Mouse (Mus musculus): ENCODE results near the gene Gabarapl1. TPM values are rescaled to one million over a fixed set of nuclear protein-coding genes. Genes with fewer than 3 reads are reported as not detected.

The Gabarapl1 gene
- total RNA-seq, 2 experiments from 2014 or later: 613 to 690 TPM

DNA sequence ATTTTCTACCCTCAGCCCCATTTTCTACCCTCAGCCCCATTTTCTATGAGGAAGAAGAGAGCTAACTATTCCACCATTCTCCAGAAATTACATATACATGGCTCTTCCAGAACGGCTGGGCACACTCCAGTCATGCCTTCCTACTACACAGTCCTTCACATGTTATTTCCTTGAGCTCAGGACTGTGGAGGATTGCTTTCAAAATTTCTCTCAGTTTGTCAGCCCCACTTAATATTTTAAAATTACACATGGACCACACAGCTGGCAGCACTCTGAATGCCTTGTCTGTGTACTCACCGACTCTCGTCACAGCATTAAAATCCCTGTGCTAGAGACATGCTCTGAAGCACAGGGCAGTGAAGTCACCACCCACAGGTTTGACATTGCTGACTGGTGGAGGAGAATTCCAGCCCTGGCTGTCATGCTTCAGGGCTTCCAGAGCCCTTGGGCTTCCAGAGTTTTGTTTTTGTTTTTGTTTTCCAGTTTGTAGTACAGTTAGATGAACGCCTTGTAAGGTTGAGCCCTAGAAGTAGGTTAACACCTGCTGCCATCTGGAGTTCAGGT lies 1.7 kb downstream of the Gabarapl1 start:
- no peak for DNase-seq (ENCODE audit: extremely low spot score in 1 of 2, low spot score in 1 of 2)

DNA sequence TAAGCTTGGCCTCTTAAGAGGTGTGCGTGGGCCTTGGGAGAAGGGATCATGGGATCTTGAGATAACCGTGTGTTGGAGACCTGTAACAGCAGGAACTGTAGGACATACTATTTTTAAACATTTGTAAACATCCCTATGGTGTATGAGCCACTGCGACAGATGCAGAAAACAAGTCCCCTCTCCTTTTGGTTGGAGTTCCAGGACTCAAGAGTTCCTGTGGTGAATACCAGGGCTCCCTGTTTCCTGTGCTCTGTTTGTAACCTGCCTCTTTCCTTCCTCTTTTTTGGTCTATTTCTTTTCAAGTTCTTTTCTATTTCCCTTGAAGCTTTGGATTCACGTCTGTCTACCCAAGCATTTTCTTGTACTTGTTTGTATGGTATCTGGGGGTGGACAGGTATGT lies 2.8 kb downstream of the Gabarapl1 start:
- DNase-seq (ENCODE audit: extremely low spot score in 1 of 2, low spot score in 1 of 2): no peak

DNA sequence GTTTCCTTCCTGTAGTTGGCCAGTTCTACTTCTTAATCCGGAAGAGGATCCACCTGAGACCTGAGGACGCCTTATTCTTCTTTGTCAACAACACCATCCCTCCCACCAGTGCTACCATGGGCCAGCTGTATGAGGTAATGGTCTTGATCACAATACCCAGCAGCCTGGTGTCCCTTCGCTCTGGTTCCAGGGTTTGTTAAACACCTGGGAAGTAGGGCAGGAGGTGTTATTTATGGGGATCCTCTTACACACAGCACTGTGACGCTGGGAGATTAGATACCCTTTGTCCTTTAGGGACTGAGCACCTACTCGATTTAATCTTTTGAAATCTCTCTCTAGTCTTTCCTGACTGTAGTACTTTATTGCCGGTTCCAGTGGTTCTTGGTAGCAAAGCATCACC lies 5.6 kb downstream of the Gabarapl1 start:
- DNase-seq (ENCODE audit: extremely low spot score in 1 of 2, low spot score in 1 of 2): no peak

DNA sequence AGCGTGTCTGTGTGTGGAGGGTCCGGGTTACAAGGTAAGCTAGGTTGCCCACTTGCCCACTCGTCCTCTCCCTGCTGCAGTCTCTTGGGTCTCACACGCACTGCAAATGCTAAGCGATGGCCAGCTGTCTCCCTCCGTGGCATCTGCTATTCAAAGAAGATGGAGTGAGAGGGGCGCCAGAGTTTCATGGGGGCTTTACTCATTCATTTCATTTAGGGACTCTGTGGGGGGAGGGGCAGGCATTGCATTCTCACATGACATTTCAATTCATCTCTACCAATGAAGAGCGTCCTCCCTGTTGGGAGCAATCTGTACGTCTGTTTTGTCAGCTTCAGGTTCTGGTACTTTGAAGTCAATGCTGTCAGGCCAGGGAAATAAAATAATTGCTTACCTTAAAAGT lies 9.0 kb downstream of the Gabarapl1 start:
- peak in 1 of 2 experiments; percentile 34 for DNase-seq (ENCODE audit: extremely low spot score in 1 of 2, low spot score in 1 of 2)

DNA sequence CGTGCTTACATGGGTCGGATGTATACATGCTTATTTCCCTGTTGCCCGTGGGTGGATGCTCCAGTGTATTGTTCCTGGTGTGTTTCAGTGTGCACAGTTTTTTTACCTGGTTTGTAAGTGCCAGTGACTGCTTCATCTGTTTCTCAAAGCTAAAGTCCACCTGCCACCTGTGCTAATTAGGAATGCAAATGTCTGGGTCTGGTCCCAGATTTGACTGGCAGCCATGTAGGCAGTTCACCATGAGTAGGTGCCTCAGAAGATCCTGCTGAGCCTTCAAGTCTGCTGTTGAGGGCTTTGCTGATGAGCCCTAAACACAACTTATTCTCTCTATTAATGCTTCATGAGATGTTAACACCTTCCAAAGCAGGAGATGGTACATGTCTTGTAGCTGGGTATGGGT lies 9.6 kb downstream of the Gabarapl1 start:
- DNase-seq (ENCODE audit: extremely low spot score in 1 of 2, low spot score in 1 of 2): no peak

DNA sequence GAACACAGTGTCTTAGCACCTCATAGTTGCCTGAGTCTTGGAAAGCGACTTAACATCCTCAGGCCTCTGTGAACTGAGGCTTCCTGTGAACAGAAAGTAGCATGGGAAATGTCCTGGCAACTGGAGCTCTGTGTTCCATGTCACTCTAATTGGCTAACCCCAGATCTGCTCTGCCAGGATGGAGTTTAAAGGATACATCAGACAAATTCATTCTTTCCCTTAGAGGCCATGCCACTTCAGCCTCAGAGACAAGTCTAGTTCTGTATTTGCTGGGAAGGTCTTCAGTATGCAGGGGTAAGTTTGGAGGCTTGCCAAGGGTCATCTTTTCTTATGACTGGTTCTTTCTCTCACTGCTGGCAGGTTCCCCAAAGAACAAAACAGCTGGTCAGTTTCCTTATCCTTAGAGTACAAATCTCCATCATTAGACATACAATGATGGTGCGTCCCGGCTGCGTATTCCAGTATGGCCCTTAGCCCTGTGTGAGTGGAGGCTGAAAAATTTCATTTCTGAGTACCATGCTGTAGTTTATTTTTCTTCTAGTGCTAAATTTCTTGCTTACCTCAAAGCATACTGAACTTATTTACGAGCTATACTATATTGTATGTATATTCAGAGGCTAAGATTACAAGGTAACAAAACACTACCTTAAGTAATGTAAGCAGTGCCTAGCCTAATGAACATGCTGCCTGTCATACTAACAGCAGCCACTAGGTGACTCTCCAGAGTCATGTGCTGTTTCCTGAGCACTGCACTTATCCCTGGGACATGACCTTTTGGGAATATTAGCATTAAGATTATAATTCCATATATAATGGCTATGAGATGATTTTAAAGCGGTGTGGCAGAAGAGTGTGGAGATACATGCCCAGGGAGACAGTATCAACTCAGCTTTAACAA lies 11.0 kb downstream of the Gabarapl1 start:
- DNase-seq (ENCODE audit: extremely low spot score in 1 of 2, low spot score in 1 of 2): peak in 1 of 2 experiments; percentile 88

DNA sequence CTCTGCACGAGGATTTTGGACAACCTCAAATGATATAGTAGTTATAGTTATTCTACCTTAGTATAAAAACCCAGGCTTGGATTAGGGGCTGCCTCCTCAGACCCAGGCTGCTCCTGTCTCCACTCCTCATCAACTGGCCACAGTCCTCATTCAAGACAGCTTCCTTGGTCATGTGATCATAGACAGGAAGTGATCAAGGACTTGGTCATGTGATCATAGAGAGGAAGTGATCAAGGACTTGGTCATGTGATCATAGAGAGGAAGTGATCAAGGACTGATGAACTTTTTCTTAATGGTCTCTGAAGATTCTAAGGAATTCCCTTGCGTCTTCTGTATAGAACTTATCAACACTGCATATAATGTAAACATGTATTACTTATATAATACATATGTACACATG lies 14.3 kb downstream of the Gabarapl1 start:
- DNase-seq (ENCODE audit: extremely low spot score in 1 of 2, low spot score in 1 of 2): no peak

DNA sequence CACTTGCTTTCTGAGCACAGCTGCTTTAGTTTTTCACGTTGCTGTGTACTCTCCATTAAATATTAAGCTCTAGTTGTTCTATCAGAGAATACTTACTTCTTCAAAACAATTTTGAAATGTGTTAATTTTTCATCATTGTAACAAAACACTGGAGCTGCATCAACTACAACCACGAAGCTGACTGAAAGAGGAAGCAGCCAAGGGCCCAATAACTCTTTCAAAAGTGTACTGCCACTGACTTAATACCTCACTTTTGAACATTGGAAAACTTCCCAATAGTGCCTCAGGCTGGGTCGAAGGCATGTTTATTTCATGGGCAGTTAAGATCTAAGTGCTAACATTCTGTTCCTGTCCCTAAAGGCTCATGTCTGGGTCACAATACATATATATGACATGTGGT lies 15.0 kb downstream of the Gabarapl1 start:
- DNase-seq (ENCODE audit: extremely low spot score in 1 of 2, low spot score in 1 of 2): no peak

DNA sequence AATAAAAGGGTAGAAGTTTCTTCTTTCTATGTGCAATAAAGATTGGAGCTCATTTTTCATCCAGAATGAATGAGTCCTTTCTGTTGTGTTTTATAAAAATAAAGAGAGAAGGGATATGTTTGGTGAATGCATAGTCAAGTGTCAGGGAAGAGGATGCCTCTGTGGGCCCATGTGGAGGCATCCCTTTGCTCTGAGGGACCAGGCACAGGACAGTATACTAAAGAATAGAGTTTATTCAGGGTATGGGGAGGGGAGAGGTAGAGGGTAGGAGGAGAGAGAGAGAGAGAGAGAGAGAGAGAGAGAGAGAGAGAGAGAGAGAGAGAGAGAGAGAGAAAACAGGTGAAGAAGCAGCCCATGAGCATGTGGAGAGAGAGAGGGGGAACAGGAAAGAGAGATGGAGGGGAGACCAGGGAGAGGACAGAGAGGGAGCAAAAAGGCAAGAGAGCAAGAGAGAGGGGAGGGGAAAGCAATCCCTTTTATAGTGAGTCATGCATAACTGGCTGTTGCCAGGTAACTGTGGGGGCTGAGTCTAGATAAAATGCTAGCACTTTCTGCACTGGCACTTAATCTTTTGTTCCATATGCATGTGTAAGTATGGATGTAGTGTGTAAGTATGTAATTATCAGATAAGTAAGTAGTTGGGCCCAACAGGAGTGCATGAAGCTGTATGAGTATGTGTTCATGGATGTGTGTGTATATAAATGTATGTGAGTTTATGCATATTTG lies 24.5 kb downstream of the Gabarapl1 start:
- DNase-seq (ENCODE audit: extremely low spot score in 1 of 2, low spot score in 1 of 2): no peak

DNA sequence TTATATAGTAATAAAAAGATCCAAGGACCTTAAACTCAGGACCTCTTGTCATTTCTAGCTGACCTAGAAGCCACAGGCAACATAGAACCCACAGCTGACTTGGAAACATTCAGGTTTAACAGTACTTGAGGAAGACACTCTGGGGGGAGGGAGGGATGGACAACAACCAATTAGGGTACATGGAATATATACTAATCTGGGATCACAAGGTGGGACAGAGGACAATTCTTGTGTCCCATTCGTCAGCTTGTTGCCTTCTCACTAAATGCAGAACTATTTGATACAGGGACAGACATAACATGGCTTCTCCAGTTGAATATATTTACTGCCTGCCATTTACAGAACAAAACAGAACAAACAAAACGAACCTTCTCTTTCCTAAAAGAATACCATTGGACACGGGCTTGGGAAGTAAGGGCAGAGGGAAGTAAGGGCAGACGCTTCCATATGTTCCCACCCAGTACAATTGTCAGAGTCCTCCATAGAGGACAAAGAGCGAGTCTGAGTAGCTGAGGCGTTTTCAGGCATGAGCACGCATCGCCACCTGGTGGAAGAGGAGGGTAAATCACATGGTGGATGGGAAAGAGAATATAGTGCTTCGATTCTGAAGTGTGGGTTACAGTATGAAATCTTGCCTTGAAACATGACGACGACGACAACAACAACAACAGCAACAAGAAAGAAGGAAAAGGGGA lies 26.1 kb downstream of the Gabarapl1 start:
- peak in 1 of 2 experiments; percentile 81 for DNase-seq (ENCODE audit: extremely low spot score in 1 of 2, low spot score in 1 of 2)

DNA sequence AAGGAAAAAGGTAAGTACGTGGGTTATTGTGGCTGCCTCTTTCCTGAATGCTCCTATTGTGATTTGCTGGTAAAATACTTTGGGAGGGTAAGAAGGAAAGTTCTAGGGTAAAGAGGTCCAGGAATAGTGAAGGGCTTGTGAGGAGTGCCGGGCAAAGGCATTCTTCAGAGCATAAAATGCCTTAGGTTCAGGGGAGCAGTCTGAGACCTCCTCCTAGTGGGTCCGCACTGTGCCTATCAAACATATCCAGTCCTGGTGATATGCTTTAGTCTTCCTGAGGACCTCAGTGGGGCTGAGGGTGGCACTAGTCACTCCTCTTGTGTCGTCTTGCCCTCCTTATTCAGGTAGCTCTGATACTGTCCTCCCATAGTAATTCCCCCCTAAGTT lies 26.7 kb downstream of the Gabarapl1 start:
- DNase-seq (ENCODE audit: extremely low spot score in 1 of 2, low spot score in 1 of 2): no peak

DNA sequence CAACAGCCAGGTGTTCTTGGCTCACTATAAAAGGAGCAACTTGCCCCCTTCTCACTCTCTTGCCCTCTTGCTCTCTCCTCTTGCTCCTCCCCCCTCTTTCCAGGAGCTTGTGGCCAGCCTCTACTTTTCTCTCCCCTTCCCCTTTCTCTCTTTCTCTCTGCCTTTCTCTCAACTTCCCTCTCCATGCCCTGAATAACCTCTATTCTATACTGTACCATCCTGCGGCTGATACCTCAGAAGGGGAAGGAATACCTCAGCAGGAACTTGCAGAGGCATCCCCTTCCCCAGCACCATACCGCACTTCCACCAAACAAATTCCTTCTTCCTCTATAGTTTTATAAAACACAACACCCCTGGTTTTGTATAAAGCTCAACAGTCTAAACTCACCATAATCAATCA lies 32.3 kb downstream of the Gabarapl1 start:
- no peak for DNase-seq (ENCODE audit: extremely low spot score in 1 of 2, low spot score in 1 of 2)

DNA sequence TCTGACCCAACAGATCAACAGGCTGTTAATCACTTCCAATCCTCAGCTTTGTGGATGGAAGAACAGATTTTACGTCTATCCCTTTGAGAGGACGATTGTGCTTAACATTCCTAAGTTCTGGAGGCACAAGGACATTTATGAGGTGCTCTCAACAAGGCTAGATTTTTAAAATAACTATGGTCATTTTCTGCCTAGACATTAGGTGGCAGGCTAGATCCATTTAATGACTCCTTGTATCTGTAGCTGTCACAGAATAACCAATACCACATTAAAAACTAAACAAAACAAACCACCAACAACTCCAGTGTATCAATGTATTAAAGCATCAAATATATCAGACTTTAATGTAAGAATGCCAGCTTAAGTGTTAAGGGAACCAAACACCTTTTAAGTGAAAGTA lies 42.4 kb downstream of the Gabarapl1 start:
- no peak for DNase-seq (ENCODE audit: extremely low spot score in 1 of 2, low spot score in 1 of 2)

DNA sequence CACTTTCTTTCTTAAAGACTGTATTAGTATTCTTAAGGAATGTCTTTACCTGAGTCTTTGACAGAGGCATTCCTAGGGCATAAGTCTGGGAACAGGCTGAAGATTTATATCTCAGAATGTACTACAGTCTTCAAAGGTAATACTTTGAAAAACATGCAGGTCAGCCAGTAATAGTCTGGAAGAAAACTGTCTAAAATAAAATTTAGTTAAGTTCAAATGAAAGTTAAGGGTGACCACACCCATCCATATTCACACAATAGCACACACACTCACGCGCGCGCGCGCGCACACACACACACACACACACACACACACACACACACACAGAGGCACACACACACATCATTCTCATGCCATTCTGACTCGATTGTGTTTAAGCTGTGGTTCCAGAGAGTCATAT lies 44.6 kb downstream of the Gabarapl1 start, which contains the start of gene Klre1:
Klre1 (plus strand) TSS at position 301 of the 400 bp plus-strand sequence.
- no peak for DNase-seq (ENCODE audit: extremely low spot score in 1 of 2, low spot score in 1 of 2)

DNA sequence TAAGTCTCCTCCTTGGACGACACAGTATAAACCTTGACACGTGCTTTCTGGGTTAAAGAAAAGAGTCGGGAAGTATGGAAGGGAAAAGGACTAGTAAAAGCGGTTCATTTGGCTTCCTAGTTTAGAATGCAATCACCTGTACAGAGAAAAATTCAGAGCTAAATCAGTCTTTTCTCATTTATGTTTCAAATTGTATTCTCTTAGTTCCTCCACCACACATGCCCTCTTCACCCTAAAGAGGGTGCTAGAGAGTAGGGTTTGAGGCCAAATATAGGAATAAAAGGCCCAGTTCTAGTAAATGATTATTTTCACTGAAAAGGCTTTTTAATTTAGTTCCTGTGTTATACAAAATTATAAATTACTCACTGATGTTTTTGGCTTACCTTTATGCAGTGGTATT lies 48.3 kb downstream of the Gabarapl1 start:
- DNase-seq (ENCODE audit: extremely low spot score in 1 of 2, low spot score in 1 of 2): no peak

DNA sequence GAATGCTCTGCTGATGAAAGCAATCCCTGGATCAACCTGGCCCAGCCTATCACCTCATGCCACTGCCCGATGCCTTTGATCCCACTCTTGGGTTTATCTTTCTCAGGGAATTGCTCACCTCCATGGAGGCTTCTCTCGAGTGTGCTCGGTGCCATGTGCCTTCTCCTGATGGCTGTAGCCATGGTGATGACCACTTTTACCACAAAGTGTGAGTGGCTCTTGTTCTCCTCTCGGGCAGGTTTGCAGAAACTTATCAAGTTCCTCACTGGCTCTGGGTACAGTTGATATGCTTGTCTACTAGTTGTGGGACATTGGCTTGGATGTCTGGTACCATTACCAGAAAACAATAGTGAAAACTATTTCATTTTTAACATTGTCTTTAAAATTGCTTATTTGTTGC lies 48.9 kb downstream of the Gabarapl1 start:
- no peak for DNase-seq (ENCODE audit: extremely low spot score in 1 of 2, low spot score in 1 of 2)

DNA sequence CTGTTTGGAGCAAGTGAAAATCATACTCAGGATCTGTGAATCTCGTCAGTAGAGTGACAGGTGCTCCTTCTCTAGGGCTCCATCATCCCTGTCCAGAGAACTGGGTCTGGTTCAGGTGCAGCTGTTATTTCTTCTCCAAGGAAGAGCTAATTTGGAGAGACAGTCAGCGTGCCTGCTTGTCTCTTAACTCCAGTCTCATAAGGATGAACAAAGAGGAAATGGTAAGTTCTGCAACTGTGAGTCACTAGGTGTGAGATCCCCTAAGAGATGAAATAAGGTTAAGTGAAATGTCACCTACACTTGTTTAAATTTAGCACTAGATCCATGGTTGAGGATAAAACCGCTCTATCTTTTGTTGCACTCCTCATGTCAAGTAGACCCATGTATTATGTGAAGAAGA lies 50.1 kb downstream of the Gabarapl1 start:
- no peak for DNase-seq (ENCODE audit: extremely low spot score in 1 of 2, low spot score in 1 of 2)

DNA sequence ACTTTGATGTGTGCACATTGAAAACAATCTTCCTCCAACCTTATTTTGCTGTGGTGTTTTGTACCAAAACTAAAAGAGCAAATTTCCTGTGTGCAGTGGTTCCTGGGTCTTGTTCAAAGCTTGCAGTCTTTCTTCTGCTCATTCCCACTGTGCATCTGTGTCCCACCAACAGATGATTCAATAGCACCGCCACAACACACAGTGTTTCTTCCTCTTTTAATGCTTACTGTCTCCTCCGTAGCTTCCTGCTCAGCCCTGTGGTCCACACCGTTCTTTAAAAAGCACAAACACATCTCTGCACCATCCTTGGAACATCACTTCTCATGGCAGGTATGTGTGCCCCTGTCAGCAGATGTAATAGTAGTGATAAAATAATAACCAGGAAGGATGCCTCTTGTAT lies 58.5 kb downstream of the Gabarapl1 start, which contains the start of gene Klrd1:
Klrd1 (plus strand) TSS at position 275 of the 400 bp plus-strand sequence.
- no peak for DNase-seq (ENCODE audit: extremely low spot score in 1 of 2, low spot score in 1 of 2)
